Mouse (Mus musculus) neural tube, postnatal 0 days (tissue): Measurements from ENCODE around the gene Samt1. TPM values are rescaled to one million over a fixed set of nuclear protein-coding genes. Genes with fewer than 3 reads are reported as not detected.

ENCODE experiments used
- polyA plus RNA-seq: library from polyadenylated mRNA; unstranded; fragments of >200 nt; fragmentation: Nextera tagmentation; extraction: Ambion mirVana; gene quantifications from 2 replicates; pipeline ENCODE4 v1.2.1, GENCODE M21; 2015

Samt1 gene
- not detected in 2 replicates for polyA plus RNA-seq

DNA sequence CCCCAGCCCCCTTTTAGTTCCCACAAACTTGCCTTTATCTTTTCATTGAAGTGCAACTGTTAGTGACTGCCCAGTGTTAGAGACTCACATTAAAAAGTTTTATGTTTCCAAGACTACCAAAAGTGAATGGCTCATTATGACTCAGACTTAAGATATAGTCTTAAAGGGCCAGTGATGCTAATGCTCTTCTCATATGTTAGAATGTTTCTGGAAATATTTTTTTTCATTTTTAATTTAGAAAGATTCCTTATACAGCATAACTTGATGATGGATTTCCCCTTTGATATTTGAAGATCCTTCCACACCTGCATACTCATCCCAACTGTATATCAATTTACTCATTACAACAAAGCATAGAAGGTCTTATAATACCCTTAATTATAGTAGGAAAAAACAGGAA is at the start of gene Samt1:
Samt1 (minus strand) TSS at position 101 of the 400 bp plus-strand sequence.

DNA sequence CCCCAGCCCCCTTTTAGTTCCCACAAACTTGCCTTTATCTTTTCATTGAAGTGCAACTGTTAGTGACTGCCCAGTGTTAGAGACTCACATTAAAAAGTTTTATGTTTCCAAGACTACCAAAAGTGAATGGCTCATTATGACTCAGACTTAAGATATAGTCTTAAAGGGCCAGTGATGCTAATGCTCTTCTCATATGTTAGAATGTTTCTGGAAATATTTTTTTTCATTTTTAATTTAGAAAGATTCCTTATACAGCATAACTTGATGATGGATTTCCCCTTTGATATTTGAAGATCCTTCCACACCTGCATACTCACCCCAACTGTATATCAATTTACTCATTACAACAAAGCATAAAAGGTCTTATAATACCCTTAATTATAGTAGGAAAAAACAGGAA is 42.5 kb upstream of the Samt1 start, which contains the start of gene Gm10057:
Gm10057 (minus strand) TSS at position 101 of the 400 bp plus-strand sequence.

DNA sequence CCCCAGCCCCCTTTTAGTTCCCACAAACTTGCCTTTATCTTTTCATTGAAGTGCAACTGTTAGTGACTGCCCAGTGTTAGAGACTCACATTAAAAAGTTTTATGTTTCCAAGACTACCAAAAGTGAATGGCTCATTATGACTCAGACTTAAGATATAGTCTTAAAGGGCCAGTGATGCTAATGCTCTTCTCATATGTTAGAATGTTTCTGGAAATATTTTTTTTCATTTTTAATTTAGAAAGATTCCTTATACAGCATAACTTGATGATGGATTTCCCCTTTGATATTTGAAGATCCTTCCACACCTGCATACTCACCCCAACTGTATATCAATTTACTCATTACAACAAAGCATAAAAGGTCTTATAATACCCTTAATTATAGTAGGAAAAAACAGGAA is 21.3 kb upstream of the Samt1 start, which contains the start of gene 4921511M17Rik:
4921511M17Rik (minus strand) TSS at position 101 of the 400 bp plus-strand sequence.

Other genes starting within 250 kb of the Samt1 start
- 25.2 and 26.7 TPM in 2 replicates for gene Spin2c, start 180.4 kb downstream of the Samt1 start, polyA plus RNA-seq
- not detected in 2 replicates for gene 4921511M17Rik, start 21.2 kb upstream of the Samt1 start, polyA plus RNA-seq
- gene Gm10057, start 42.4 kb upstream of the Samt1 start, polyA plus RNA-seq = not detected in 2 replicates
- gene Gm15140, start 108.0 kb upstream of the Samt1 start, polyA plus RNA-seq = not detected in 2 replicates